Mouse (Mus musculus): ENCODE measurements around the gene Lypd4. TPM values are rescaled to one million over a fixed set of nuclear protein-coding genes. Genes with fewer than 3 reads are reported as not detected.

The Lypd4 gene
- polyA plus RNA-seq (2012; rRNA removed) = 0.05 TPM in 1 of 2 replicates, not detected in the other

GRCm38 (mm10) chr7:24869532-24870165 is at the start of gene Lypd4, which contains the start of gene Dmrtc2:
TSS of gene Lypd4 (minus strand) at chr7:24869941.
TSS of gene Dmrtc2 (plus strand) at chr7:24870057.

DNA sequence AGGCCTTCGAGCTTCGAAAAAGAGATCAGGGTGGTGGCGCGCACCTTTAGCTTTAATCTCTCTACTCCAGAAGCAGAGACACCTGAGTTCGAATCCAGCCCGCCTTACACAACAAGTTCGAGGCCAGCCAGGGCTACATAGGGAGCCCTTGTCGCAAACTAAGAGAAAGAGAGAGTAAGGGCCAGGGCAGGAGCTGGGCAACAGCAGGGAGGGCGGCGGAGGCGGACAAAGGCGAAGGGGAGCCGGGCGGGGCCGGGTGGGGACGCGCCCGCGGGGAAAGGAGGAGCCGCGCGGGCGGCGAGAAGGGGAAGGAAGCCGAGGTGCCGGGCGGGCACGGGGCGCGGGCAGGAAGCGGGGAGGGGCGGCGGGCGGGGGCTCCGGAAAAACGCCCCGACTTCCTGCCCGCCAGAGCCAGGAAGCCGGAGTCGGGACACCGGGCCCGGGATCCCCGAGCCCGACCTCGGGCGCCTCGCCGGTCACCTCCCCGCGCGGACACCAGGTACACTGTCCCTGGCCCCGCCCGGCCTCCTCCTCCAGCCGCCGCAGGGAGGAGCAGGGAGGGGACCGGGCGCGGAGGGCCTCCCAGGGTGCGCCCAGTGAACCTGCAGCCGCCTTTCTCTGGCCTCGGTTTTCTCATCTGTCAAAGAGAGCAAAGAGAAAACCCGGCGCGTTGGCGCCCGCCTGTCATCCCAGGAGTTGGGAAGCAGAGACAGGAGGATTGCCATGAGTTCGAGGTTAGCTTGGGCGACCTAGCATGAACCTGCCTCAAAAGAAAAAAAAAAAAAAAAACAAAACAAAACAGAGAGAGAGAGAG is 33.1 kb upstream of the Lypd4 start, which contains the start of gene Arhgef1:
TSS of gene Arhgef1 (plus strand) at position 283 of the 814 bp plus-strand sequence.

DNA sequence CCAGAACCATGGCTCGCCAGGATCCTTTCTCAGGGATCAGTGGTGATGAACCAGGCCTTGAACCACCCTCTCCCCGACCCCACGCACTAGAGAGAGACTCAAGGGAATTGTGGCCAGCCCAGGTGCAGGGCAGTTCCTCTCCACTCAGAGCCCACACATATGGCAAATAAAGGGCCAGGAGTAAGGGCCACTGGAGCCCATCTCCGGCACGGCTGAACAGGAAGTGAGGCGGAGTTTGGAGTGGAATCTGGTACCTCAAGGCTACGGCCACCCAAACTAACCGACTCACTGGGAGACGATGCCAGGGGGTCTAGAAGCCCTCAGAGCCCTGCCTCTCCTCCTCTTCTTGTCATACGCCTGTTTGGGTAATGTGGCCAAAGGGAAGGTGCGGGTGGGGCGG is 27.5 kb upstream of the Lypd4 start, which contains the start of gene Cd79a:
TSS of gene Cd79a (plus strand) at position 158 of the 400 bp plus-strand sequence.

DNA sequence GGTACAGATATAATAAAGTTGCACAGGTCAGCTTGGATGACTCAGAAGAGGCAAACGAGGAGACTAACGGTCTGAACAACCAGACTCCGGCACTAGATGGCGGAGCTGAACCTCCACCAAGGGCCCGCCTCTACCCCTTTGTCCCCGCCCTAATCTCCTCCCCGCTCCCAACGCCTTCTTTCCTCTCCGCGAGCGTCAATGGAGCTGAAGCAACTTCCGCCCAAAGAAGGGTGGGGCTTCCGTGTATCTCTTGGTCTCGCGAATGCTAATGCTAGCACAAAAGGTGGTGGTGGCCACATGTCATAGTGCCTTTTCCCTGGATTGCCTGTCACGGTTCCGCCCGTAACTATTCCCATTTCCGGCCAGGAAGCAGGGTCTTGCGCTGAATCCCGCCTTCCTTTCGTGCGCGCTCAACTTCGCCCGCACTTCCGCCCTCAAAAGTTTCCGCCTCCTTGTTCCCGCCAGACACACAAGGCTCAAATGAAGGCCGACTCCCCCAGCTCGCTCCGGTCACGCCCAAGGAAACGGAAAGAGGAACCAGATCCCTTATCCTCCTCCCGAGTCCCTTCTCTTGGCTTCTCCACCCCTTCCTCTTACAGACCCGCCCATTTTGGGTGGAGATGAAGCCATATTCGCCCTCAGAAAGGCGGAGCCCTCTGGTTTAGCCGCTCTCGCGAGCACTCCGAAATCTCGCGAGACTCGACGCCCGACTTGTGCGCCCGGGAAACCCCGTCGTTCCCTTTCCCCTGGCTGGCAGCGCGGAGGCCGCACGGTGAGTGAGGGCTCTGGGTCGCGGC is 14.4 kb upstream of the Lypd4 start, which contains the start of gene Rps19:
TSS of gene Rps19 (plus strand) at position 476 of the 797 bp plus-strand sequence.

GRCm38 (mm10) chr7:24861913-24862312 is 7.8 kb downstream of the Lypd4 start, which contains the start of gene Gm9844:
TSS of gene Gm9844 (plus strand) at chr7:24862213.

Other genes starting within 250 kb of the Lypd4 start
- 0.15 and 2.2 TPM in 2 replicates for gene Lypd3, start 233.4 kb downstream of the Lypd4 start, polyA plus RNA-seq (2012; rRNA removed)
- gene Tex101, start 193.3 kb downstream of the Lypd4 start, polyA plus RNA-seq (2012; rRNA removed) = not detected in 2 replicates
- not detected in 2 replicates for gene BC049730, start 160.7 kb downstream of the Lypd4 start, polyA plus RNA-seq (2012; rRNA removed)
- gene Gm4763, start 143.0 kb downstream of the Lypd4 start, polyA plus RNA-seq (2012; rRNA removed) = not detected in 2 replicates
- gene Cd177, start 109.6 kb downstream of the Lypd4 start, polyA plus RNA-seq (2012; rRNA removed) = 0.20 and 0.22 TPM in 2 replicates
- gene Ceacam10, start 92.7 kb downstream of the Lypd4 start, polyA plus RNA-seq (2012; rRNA removed) = 0.14 and 0.45 TPM in 2 replicates
- gene Gm9844, start 7.7 kb downstream of the Lypd4 start, polyA plus RNA-seq (2012; rRNA removed) = 33.7 and 39.2 TPM in 2 replicates
- gene Dmrtc2, start 116 bp upstream of the Lypd4 start, polyA plus RNA-seq (2012; rRNA removed) = 0.08 and 0.16 TPM in 2 replicates
- gene Rps19, start 14.4 kb upstream of the Lypd4 start, polyA plus RNA-seq (2012; rRNA removed) = 801 and 813 TPM in 2 replicates
- gene Cd79a, start 27.4 kb upstream of the Lypd4 start, polyA plus RNA-seq (2012; rRNA removed) = 0.44 and 0.59 TPM in 2 replicates
- 188 and 209 TPM in 2 replicates for gene Arhgef1, start 33.0 kb upstream of the Lypd4 start, polyA plus RNA-seq (2012; rRNA removed)
- gene Gm4881, start 74.6 kb upstream of the Lypd4 start, polyA plus RNA-seq (2012; rRNA removed) = 5.2 and 8.5 TPM in 2 replicates
- gene Rabac1, start 102.8 kb upstream of the Lypd4 start, polyA plus RNA-seq (2012; rRNA removed) = 197 and 219 TPM in 2 replicates
- gene Atp1a3, start 136.0 kb upstream of the Lypd4 start, polyA plus RNA-seq (2012; rRNA removed) = 185 and 206 TPM in 2 replicates
- 120 and 130 TPM in 2 replicates for gene Grik5, start 202.4 kb upstream of the Lypd4 start, polyA plus RNA-seq (2012; rRNA removed)
- gene Zfp574, start 202.6 kb upstream of the Lypd4 start, polyA plus RNA-seq (2012; rRNA removed) = 36.7 and 37.7 TPM in 2 replicates